Mouse (Mus musculus) midbrain, postnatal 0 days (tissue): Measurements from ENCODE around the gene Gzmm. TPM values are rescaled to one million over a fixed set of nuclear protein-coding genes. Genes with fewer than 3 reads are reported as not detected.

Source experiments
- ATAC-seq: fragments of 200-750 bp; cut with Nextera tagmentation; 2 replicates; pipeline ENCODE4 v1.8.0; 2017; ENCODE audit warnings: moderate number of reproducible peaks, mild to moderate bottlenecking, moderate TSS enrichment, moderate library complexity; ENCODE audit not compliant: low FRiP score
- DNase-seq: peaks from one replicate; pipeline ENCODE4 v3.0.0-alpha.2; 2015; ENCODE audit warnings: low spot score
- H3K27ac ChIP-seq: fragments of 300-500 bp; sonication (generic); 2 replicates; pipeline ENCODE4 v1.5.1; 2014; ENCODE audit warnings: low read depth, mild to moderate bottlenecking, low read length, mixed read lengths
- H3K27me3 ChIP-seq: fragments of 300-500 bp; sonication (generic); 2 replicates; pipeline ENCODE4 v1.6.1; 2014; ENCODE audit warnings: low read length, control low read depth, mixed read lengths; ENCODE audit not compliant: insufficient read depth
- H3K36me3 ChIP-seq: fragments of 300-500 bp; sonication (generic); 2 replicates; pipeline ENCODE4 v1.6.1; 2014; ENCODE audit warnings: low read length, control low read depth, mixed read lengths; ENCODE audit not compliant: insufficient read depth
- H3K4me1 ChIP-seq: fragments of 300-500 bp; sonication (generic); 2 replicates; pipeline ENCODE4 v1.6.1; 2014; ENCODE audit warnings: mild to moderate bottlenecking, control low read depth, antibody characterized with exemption, low read length, mixed read lengths; ENCODE audit not compliant: insufficient read depth
- H3K4me2 ChIP-seq: fragments of 300-500 bp; sonication (generic); 2 replicates; pipeline ENCODE4 v1.6.1; 2014; ENCODE audit warnings: low read depth, mild to moderate bottlenecking, low read length, mixed read lengths; ENCODE audit not compliant: poor library complexity, severe bottlenecking
- H3K4me3 ChIP-seq: fragments of 300-500 bp; sonication (generic); 2 replicates; pipeline ENCODE4 v1.5.1; 2014; ENCODE audit warnings: low read depth, mild to moderate bottlenecking, low read length, moderate library complexity
- H3K9ac ChIP-seq: fragments of 300-500 bp; sonication (generic); replicated peaks from 2 replicates; pipeline ENCODE4 v1.6.1; 2014; ENCODE audit warnings: mild to moderate bottlenecking, low read length, moderate library complexity, mixed read lengths; ENCODE audit not compliant: poor library complexity, severe bottlenecking
- H3K9me3 ChIP-seq: fragments of 300-500 bp; sonication (generic); 2 replicates; pipeline ENCODE4 v1.6.1; 2016; ENCODE audit warnings: low read length, control low read depth
- CTCF ChIP-seq: IDR thresholded peaks from 2 replicates; pipeline ENCODE4 v1.5.1; 2016; ENCODE audit warnings: antibody characterized with exemption, mild to moderate bottlenecking
- WGBS: fragments of 180-500 bp; shearing (Covaris S2); extraction: QIAGEN DNeasy Blood & Tissue Kit; methylation state at CpG from one replicate; pipeline ENCODE4 v1.1.7; 2014; 5-methylcytosine and 5-hydroxymethylcytosine counted together
- polyA plus RNA-seq: library from polyadenylated mRNA; unstranded; fragments of >200 nt; fragmentation: Nextera tagmentation; extraction: Ambion mirVana; gene quantifications from 2 replicates; pipeline ENCODE4 v1.2.1, GENCODE M21; 2015
- total RNA-seq: library from RNA; depleted of rRNA; stranded (reverse); fragments of >200 nt; gene quantifications from 2 replicates; pipeline ENCODE4 v1.2.3, GENCODE M21; 2014

The Gzmm gene
- total and polyA plus RNA-seq, 2 experiments from 2014 or later, result 0.66 to 1.2 TPM

- Histone ChIP-seq H3K36me3 (peaks cover 28% of the 10 kb centered on the region), H3K9me3 (no peaks in the 10 kb centered on the region), H3K27me3 (no peaks in the 10 kb centered on the region), H3K4me2 (peak overlapping the region; percentile 89), H3K27ac (no peak overlapping the region), H3K4me3 (peak overlapping the region; percentile 54), H3K9ac (peak overlapping the region; percentile 75; the same call in 1 of the 2 replicates), H3K4me1 (peaks cover 11% of the 10 kb centered on the region; the same call in 1 of the 2 replicates)
- no peak for TF ChIP-seq CTCF
- ATAC-seq (no peak), DNase-seq (no peak)
- 86% methylated on average over 5 of the region's 5 CpGs for WGBS
Measured at GRCm38 (mm10) chr10:79705951-79706350, 17.1 kb downstream of the Gzmm start.

GRCm38 (mm10) chr10:79706406-79707094 is 17.7 kb downstream of the Gzmm start:
- peak overlapping the region; percentile 34 for H3K9ac ChIP-seq
- no peak for ATAC-seq
- no peaks in the 10 kb centered on the region for H3K27me3 ChIP-seq

GRCm38 (mm10) chr10:79707162-79707561 is 18.3 kb downstream of the Gzmm start:
- H3K4me1 ChIP-seq, result peaks cover 11% of the 10 kb centered on the region; the same call in 1 of the 2 replicates
- no peak overlapping the region for H3K9ac ChIP-seq
- peak overlapping the region; percentile 89; the same call in 1 of the 2 replicates for H3K4me2 ChIP-seq
- TF ChIP-seq CTCF, result no peak
- WGBS, result 89% methylated on average over 1 of the region's 1 CpGs
- ATAC-seq (no peak), DNase-seq (no peak)
- no peaks in the 10 kb centered on the region for H3K27me3 ChIP-seq
- no peak overlapping the region for H3K27ac ChIP-seq
- no peaks in the 10 kb centered on the region for H3K9me3 ChIP-seq
- H3K4me3 ChIP-seq, result peak overlapping the region; percentile 54; the same call in 1 of the 2 replicates
- H3K36me3 ChIP-seq, result peaks cover 37% of the 10 kb centered on the region

More at GRCm38 (mm10) chr10:79706406-79707094, 17.7 kb downstream of the Gzmm start:
- TF ChIP-seq CTCF, result no peak
- Histone ChIP-seq H3K4me3 (peak overlapping the region; percentile 54), H3K9me3 (no peaks in the 10 kb centered on the region), H3K4me2 (peak overlapping the region; percentile 89), H3K27ac (no peak overlapping the region), H3K36me3 (peaks cover 34% of the 10 kb centered on the region), H3K4me1 (peaks cover 11% of the 10 kb centered on the region; the same call in 1 of the 2 replicates)
- 83% methylated on average over 5 of the region's 5 CpGs for WGBS
- no peak for DNase-seq

- H3K27me3 ChIP-seq, result no peaks in the 10 kb centered on the region
- TF ChIP-seq CTCF, result no peak
- no peaks in the 10 kb centered on the region for H3K9me3 ChIP-seq
- 65% methylated on average over 4 of the region's 4 CpGs for WGBS
- ATAC-seq (no peak), DNase-seq (no peak)
- no peak overlapping the region for H3K4me2 ChIP-seq
- no peak overlapping the region for H3K27ac ChIP-seq
- H3K4me3 ChIP-seq, result no peak overlapping the region
- H3K4me1 ChIP-seq, result peaks cover 11% of the 10 kb centered on the region; the same call in 1 of the 2 replicates
- H3K36me3 ChIP-seq, result peaks cover 37% of the 10 kb centered on the region
- no peak overlapping the region for H3K9ac ChIP-seq
Measured at GRCm38 (mm10) chr10:79707759-79708158, 18.9 kb downstream of the Gzmm start.

- Histone ChIP-seq H3K4me2 (peak overlapping the region; percentile 18; the same call in 1 of the 2 replicates), H3K9me3 (no peaks in the 10 kb centered on the region), H3K36me3 (peaks cover 37% of the 10 kb centered on the region), H3K9ac (no peak overlapping the region), H3K27ac (no peak overlapping the region), H3K4me3 (no peak overlapping the region), H3K27me3 (no peaks in the 10 kb centered on the region), H3K4me1 (peaks cover 11% of the 10 kb centered on the region; the same call in 1 of the 2 replicates)
- ATAC-seq (no peak), DNase-seq (no peak)
- 95% methylated on average over 21 of the region's 21 CpGs for WGBS
- TF ChIP-seq CTCF, result no peak
Measured at GRCm38 (mm10) chr10:79708668-79709067, 19.8 kb downstream of the Gzmm start.

GRCm38 (mm10) chr10:79709307-79709706 is 20.5 kb downstream of the Gzmm start:
- no peaks in the 10 kb centered on the region for H3K9me3 ChIP-seq
- no peak overlapping the region for H3K9ac ChIP-seq
- 86% methylated on average over 7 of the region's 7 CpGs for WGBS
- DNase-seq (no peak), ATAC-seq (no peak)
- H3K4me1 ChIP-seq, result peaks cover 11% of the 10 kb centered on the region; the same call in 1 of the 2 replicates
- TF ChIP-seq CTCF, result no peak
- no peak overlapping the region for H3K27ac ChIP-seq
- no peak overlapping the region for H3K4me3 ChIP-seq
- H3K36me3 ChIP-seq, result peaks cover 37% of the 10 kb centered on the region
- H3K27me3 ChIP-seq, result no peaks in the 10 kb centered on the region
- H3K4me2 ChIP-seq, result peak overlapping the region; percentile 18; the same call in 1 of the 2 replicates
